In genomic region chr6:135552396-135552795, GRCm38 (mm10) we compare ENCODE assay signal across 26 mouse cellular contexts.
"Had no signal": no experiment of that assay in that cellular context is flagged by ENCODE, and none has a peak within 500 bp of the region (broad histone marks: within the 10 kb centered on the region; RNA-seq: fewer than 3 reads in every experiment).

No protein-coding gene starts in this region.

- DNase-seq: cerebellum, adult 18-20 months; cerebellum, adult 2 months; cerebellum, adult 8-10 months; cerebellum, adult 9-10 months; cerebellum, adult 9-11 months; cerebellum, postnatal 10 days; cerebellum, postnatal 14 days; cerebellum, postnatal 25 days; cerebellum, postnatal 36 days; embryo, embryonic 11 days; forebrain, postnatal 0 days; gastrocnemius, adult 2 months; gastrocnemius, postnatal 10 days; gastrocnemius, postnatal 14 days; gastrocnemius, postnatal 36 days; heart, adult 18-20 months; heart, adult 2 months had no signal

- H3K27me3 ChIP-seq: embryonic facial prominence, embryonic 13.5 days; embryonic facial prominence, embryonic 15.5 days; forebrain, embryonic 12.5 days; forebrain, embryonic 13.5 days; forebrain, embryonic 15.5 days had no signal

- H3K4me1 ChIP-seq: embryonic facial prominence, embryonic 12.5 days; embryonic facial prominence, embryonic 13.5 days; embryonic facial prominence, embryonic 15.5 days had no signal

- H3K27ac ChIP-seq: embryonic facial prominence, embryonic 10.5 days; embryonic facial prominence, embryonic 12.5 days; embryonic facial prominence, embryonic 13.5 days; embryonic facial prominence, embryonic 15.5 days; forebrain, embryonic 10.5 days; forebrain, embryonic 12.5 days; forebrain, embryonic 13.5 days; forebrain, embryonic 15.5 days; gastrocnemius, adult 2 months; heart, adult 2 months had no signal

- H3K4me3 ChIP-seq: embryonic facial prominence, embryonic 10.5 days; embryonic facial prominence, embryonic 12.5 days; embryonic facial prominence, embryonic 13.5 days; embryonic facial prominence, embryonic 15.5 days; erythroblast, embryonic 14.5 days; forebrain, embryonic 10.5 days; forebrain, embryonic 12.5 days; forebrain, embryonic 13.5 days; forebrain, embryonic 15.5 days; gastrocnemius, adult 2 months; heart, adult 2 months had no signal

- H3K36me3 ChIP-seq: embryonic facial prominence, embryonic 10.5 days; embryonic facial prominence, embryonic 12.5 days; embryonic facial prominence, embryonic 13.5 days; embryonic facial prominence, embryonic 15.5 days; forebrain, embryonic 10.5 days; forebrain, embryonic 12.5 days; forebrain, embryonic 15.5 days had no signal

- H3K9ac ChIP-seq: embryonic facial prominence, embryonic 12.5 days; embryonic facial prominence, embryonic 13.5 days; embryonic facial prominence, embryonic 15.5 days; forebrain, embryonic 12.5 days; forebrain, embryonic 13.5 days; forebrain, embryonic 15.5 days; forebrain, postnatal 0 days had no signal
